Mouse (Mus musculus) erythroblast, embryonic 14.5 days (primary cell): ENCODE measurements around the gene Olfr703.

Experiments
- GATA1 ChIP-seq: IDR thresholded peaks from 2 replicates; pipeline ENCODE4 v1.6.1; 2012; ENCODE audit warnings: low read length, inconsistent platforms, mixed read lengths
- TAL1 ChIP-seq: IDR thresholded peaks from 3 replicates; pipeline ENCODE4 v1.6.1; 2012; ENCODE audit warnings: low read length, inconsistent platforms, mixed read lengths

DNA sequence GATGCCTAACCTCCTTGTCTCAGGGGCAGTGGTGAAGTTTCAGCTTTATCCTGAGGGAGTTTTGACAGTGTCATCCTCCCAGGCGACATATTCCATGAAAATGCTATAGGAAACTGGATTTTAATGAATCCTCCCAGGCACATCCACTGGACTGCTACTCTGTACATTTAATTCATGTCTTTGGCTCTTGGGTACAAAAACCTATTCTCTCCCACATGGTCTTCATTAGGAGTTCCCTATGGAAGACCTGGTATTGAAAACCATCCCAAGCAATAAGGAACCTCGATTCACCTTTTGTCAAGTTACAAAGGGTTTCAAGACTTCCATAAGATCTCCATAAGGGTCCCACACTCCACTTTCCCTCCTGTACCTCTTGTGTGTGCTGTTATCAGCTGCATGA lies 44.9 kb downstream of the Olfr703 start, which contains the start of gene Olfr706:
- TF ChIP-seq TAL1 (no peak), GATA1 (no peak)
